Mouse (Mus musculus) common myeloid progenitor, adult 5-6 weeks (primary cell): ENCODE data around the gene Pcolce. TPM values are rescaled to one million over a fixed set of nuclear protein-coding genes. Genes with fewer than 3 reads are reported as not detected.
A peak's percentile ranks its signal among the peaks of the same experiment; 100 is the strongest.

Source experiments
- ATAC-seq: replicated peaks from 2 replicates; pipeline ENCODE4 v1.8.0; 2016; ENCODE audit warnings: low read depth, mild to moderate bottlenecking, moderate TSS enrichment, inconsistent platforms; ENCODE audit not compliant: poor library complexity, severe bottlenecking
- total RNA-seq: library from RNA; stranded (forward); fragments of 200-1000, 187-1606 nt; gene quantifications from 2 replicates; pipeline ENCODE4 v1.2.3, GENCODE M21; 2017

Gene Pcolce
- total RNA-seq, 1 experiment from 2014 or later, result not detected

DNA sequence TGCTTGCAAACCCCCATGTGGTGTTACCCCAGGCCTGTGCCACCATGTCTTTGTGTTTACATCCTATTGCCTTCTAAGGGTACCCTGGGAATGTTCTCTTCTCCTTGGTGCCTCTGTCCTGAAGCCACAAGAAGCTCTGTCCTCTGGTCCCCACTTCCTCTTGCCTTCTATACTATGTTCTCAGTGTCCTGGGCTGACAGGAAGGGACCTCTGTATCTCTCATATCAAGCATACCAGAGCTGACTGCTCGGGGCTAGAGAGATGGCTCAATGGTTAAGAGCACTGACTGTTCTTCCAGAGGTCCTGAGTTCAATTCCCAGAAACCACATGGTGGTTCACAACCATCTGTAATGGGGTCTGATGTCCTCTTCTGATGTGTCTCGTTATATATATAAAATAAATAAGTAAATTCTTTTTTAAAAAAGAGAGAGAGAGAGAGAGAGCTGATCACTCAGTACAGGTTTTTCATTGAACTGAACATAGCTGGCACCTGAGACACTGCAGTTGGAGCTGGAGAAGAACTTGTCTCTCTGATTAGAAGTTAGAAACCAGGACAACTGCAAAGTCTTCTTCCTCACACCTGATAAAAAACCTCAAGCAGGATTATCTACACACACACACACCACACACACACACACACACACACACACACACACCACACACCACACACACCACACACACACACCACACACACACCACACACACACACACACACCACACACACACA lies 15.3 kb downstream of the Pcolce start:
- ATAC-seq, result no peak

DNA sequence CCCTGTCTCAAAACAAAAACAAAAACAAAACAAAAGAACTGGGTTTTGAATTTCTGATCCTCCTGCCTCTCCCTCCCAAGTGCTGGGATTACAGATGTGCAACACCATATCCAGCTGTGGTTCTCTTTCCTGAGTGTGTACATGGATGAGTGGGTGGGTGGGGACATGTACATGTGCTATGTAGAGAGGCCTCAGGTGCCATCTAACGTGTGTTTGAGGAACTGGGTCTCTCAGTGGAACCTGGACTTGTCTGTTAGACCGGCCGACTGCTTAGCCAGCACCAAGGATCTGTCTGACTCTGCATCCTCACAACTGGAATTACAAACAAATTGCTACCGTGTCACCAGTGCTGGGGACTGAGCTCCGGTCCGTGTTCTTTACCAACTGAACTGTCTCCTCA lies 16.0 kb downstream of the Pcolce start:
- no peak for ATAC-seq

- ATAC-seq, result no peak; the same call in 1 of the 2 replicates
Measured at GRCm38 (mm10) chr5:137596601-137597261, 16.9 kb downstream of the Pcolce start.

- ATAC-seq, result no peak
Measured at GRCm38 (mm10) chr5:137595921-137596320, 17.7 kb downstream of the Pcolce start.

- ATAC-seq, result no peak
Measured at GRCm38 (mm10) chr5:137590507-137590906, 23.1 kb downstream of the Pcolce start.

DNA sequence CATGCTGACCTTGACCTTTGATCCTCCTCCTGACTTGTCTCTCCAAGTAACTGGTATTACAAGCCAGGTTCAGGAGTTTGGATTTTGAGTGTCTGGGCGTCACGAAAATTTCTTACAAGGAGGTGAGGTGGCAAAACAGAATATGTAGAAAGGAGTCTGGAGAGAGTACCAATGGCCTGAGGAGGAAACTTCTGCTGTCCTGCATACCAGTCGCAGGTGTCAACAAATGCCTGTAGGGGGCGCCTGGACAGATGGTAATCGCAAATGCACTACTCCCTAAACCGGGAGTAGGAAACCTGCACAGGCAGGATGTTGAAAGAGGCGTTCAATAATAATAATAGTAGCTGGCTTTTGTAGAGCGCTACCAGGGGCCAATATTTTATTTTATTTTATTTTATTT lies 28.6 kb downstream of the Pcolce start:
- peak; percentile 71; the same call in 1 of the 2 replicates for ATAC-seq

- no peak for ATAC-seq
Measured at GRCm38 (mm10) chr5:137583670-137584169, 29.9 kb downstream of the Pcolce start.

DNA sequence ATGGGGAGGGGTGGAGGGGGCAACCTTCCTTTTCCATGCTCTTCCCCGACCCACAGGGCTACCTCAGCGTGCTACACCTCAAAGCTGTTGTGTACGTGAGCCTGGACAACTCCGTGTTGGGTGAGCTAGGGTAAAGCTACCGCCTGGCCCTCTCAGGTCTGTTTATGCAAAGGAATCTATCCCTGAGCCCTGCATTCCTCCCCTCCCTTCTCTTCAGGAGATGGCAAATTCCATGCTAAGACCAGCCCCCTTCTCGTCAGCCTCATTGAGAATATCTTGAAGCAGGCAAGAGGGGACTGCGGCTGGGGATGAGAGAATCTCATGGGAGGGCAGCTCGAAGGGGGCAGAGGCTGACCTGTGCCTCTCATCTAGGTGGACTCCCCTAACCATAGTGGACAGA lies 30.9 kb downstream of the Pcolce start:
- no peak for ATAC-seq

DNA sequence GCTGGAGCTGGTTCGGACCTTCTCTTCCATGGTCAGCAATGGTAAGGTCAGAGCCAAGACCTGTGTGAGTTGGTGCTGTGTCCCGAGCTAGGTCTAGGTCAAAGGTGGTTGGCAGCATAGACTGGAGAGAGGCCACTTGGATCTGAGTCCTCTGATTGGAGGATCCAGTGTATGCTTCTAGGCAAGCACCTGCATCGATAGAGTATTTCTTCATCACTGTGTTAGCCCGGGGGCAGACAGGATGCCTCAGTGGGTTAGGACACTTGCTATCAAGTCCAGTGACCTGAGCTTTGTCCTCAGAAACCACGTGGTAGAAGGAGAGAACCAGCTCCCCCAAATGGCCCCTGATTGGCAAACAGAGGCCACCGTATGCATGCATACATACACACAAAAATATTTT lies 33.3 kb downstream of the Pcolce start:
- ATAC-seq, result no peak

- no peak for ATAC-seq
Measured at GRCm38 (mm10) chr5:137574470-137574901, 39.1 kb downstream of the Pcolce start.

DNA sequence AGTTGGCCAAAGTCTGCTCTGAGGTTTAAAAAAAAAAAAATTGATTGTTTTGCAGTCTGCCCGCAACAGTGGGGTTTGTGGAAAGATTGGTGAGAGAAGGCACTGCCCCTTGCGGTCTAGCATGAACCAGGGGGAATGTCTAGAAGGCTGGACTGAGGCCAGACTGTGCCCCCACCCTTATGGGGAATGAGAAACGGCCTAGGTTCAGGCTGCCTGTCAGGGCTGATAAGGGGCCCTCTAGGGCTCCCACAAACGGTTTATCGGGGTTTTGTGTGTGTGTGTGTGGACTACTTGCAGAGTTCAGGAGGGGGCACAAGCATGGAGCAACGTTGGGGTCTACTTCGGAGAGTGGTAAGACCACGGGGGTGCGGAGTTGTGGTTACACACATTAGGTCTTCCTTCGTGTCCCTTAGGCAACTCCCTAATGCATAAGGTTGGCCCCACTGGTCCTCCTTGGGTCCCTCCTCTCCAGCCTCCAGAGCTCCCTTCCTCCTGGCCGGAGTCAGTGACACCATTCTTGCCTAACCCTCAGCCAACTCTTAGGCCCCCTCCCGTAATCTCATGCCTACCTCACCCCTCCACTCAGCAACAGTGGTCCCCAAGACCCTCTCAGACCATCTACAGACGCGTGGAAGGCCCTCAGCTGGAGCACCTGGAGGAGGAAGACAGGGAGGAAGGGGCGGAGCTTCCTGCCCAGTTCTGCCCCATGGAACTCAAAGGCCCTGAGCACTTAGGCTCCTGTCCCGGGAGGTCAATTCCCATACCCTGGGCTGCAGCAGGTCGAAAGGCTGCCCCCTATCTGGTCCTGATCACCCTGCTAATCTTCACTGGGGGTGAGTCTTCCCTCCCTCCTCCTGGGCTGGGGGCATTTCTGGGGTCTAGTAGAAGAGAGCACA lies 42.6 kb downstream of the Pcolce start:
- ATAC-seq, result peak; percentile 78

DNA sequence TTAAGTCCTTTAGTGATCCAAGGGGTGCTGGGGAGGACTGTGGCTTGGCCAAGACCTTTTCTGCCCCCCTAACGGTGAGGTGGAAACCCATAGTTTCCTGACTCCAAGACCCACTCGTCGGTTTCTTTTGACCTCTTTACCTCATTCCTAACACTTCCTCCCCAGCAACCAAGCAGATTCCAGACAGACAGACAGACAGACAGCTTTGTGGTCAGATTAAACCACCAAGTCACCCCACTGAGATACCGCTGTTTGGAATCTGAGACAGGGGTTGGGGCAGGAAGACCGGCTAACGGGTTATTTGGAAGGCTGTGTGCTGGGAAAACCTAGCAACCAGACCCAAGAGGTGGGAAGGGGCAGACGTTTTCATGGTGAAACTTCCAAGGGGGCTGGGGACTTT lies 43.4 kb downstream of the Pcolce start:
- peak; percentile 40 for ATAC-seq

- peak; percentile 71 for ATAC-seq
Measured at GRCm38 (mm10) chr5:137569665-137570064, 43.9 kb downstream of the Pcolce start, which contains the start of gene Tfr2. Gene Tfr2, plus strand, starts transcription at chr5:137569840.

- no peak for ATAC-seq
Measured at GRCm38 (mm10) chr5:137569031-137569430, 44.6 kb downstream of the Pcolce start.

DNA sequence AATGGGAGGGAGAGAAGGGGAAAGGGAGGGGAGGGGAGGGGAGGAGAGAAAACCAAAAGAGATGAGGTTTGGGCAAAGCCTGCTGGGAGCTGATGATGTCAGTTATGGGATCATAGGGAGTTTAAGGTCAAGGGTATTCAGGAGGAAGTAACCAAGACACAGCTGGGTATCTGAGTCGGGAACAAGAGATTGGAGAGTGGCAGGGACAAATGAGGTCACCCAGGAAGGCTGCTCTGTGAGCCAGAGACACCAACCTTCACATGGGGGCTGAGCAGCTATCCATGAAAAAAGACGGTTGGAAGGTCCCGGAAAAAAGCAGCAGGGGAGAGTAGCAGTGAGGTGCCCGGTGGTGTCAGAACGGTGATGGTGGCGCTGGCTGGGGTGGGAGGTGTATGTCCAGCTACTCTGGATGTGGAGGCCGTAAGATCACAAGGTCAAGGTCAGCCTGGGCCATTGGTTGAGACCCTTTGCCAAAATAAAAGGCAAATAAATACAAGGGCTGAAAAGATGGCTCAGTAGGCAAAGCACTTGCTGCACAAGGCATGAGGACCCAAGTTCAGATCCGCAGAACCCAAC lies 45.3 kb downstream of the Pcolce start:
- no peak for ATAC-seq

- no peak for ATAC-seq
Measured at GRCm38 (mm10) chr5:137566416-137566815, 47.2 kb downstream of the Pcolce start.

- ATAC-seq, result no peak
Measured at GRCm38 (mm10) chr5:137565744-137566143, 47.8 kb downstream of the Pcolce start.

DNA sequence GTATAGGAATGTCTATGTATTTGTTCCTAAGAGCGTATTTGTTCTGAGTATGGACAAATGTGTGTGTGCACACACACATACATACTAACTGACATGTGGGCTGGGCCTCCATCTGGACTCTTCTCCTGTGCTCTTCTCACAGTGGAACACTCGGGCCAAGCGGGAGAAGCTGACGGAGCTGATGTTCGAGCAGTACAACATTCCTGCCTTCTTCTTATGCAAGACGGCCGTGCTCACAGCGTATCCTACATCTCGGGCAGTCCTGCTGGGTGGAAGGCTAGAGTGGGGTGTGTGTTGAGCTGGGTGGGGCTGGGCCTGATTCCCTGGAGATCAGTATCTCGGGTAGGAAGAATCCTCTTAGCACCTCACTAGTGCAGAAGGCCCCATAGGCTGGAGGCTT lies 50.6 kb downstream of the Pcolce start:
- no peak for ATAC-seq

DNA sequence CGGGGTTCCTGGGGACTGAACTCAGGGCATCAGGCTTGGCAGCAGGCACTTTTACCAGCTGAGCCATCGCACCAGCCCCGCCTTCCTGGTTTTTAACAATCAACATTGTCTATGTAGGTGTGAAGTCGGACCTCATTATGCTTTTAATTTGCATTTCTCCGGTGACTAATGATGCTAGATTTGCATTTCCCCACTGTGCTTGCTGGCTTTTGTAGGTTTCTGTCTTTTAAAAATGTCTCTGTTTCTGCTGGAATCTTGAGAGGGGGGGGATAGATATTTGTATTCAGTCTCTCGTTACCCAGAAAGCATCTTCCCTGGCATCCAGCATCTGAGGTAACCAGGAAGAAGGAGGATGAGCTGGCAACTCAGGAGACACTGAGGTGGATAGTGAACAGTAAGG lies 52.0 kb downstream of the Pcolce start:
- ATAC-seq, result no peak
